Mouse (Mus musculus) lung, embryonic 14.5 days (tissue): ENCODE measurements around the gene Lcn9. TPM values are rescaled to one million over a fixed set of nuclear protein-coding genes. Genes with fewer than 3 reads are reported as not detected.

Source experiments
- ATAC-seq: fragments of 200-750 bp; cut with Nextera tagmentation; 2 replicates; pipeline ENCODE4 v1.8.0; 2017; ENCODE audit warnings: mild to moderate bottlenecking, moderate TSS enrichment, moderate library complexity; ENCODE audit not compliant: insufficient read depth
- DNase-seq: peaks from one replicate; pipeline ENCODE4 v3.0.0-alpha.2; 2015
- H3K27ac ChIP-seq: fragments of 300-500 bp; sonication (generic); 2 replicates; pipeline ENCODE4 v1.5.1; 2014; ENCODE audit warnings: low read depth, mild to moderate bottlenecking, moderate library complexity
- H3K27me3 ChIP-seq: fragments of 300-500 bp; sonication (generic); 2 replicates; pipeline ENCODE4 v1.6.1; 2014; ENCODE audit warnings: low read length, control low read depth; ENCODE audit not compliant: insufficient read depth
- H3K36me3 ChIP-seq: fragments of 300-500 bp; sonication (generic); 2 replicates; pipeline ENCODE4 v1.6.1; 2014; ENCODE audit warnings: control low read depth; ENCODE audit not compliant: insufficient read depth
- H3K4me1 ChIP-seq: fragments of 300-500 bp; sonication (generic); 2 replicates; pipeline ENCODE4 v1.6.1; 2014; ENCODE audit warnings: antibody characterized with exemption, control low read depth; ENCODE audit not compliant: insufficient read depth
- H3K4me2 ChIP-seq: fragments of 300-500 bp; sonication (generic); 2 replicates; pipeline ENCODE4 v1.6.1; 2014; ENCODE audit warnings: mild to moderate bottlenecking
- H3K4me3 ChIP-seq: fragments of 300-500 bp; sonication (generic); 2 replicates; pipeline ENCODE4 v1.5.1; 2014; ENCODE audit warnings: low read depth, low read length
- H3K9ac ChIP-seq: fragments of 300-500 bp; sonication (generic); 2 replicates; pipeline ENCODE4 v1.6.1; 2014
- H3K9me3 ChIP-seq: fragments of 300-500 bp; sonication (generic); 2 replicates; pipeline ENCODE4 v1.6.1; 2016; ENCODE audit warnings: low read depth, low read length, control low read depth
- CTCF ChIP-seq: IDR thresholded peaks from 2 replicates; pipeline ENCODE4 v1.5.1; 2016; ENCODE audit warnings: antibody characterized with exemption, low read depth
- WGBS: fragments of 180-500 bp; shearing (Covaris S2); extraction: QIAGEN DNeasy Blood & Tissue Kit; methylation state at CpG from one replicate; pipeline ENCODE4 v1.1.7; 2014; 5-methylcytosine and 5-hydroxymethylcytosine counted together
- polyA plus RNA-seq: library from polyadenylated mRNA; unstranded; fragments of >200 nt; fragmentation: Nextera tagmentation; extraction: Ambion mirVana; gene quantifications from 2 replicates; pipeline ENCODE4 v1.2.1, GENCODE M21; 2014

The Lcn9 gene
- polyA plus RNA-seq, result not detected in 2 replicates

- H3K36me3 ChIP-seq, result no peaks in the 10 kb centered on the region
- H3K4me2 ChIP-seq, result no peak within 1 kb of the TSS
- H3K27ac ChIP-seq, result no peak within 1 kb of the TSS
- no peaks in the 10 kb centered on the region for H3K4me1 ChIP-seq
- WGBS, result 63% methylated on average over 1 of the region's 1 CpGs
- no peak for DNase-seq
- ATAC-seq, result no peak
- no peak for TF ChIP-seq CTCF
- H3K9me3 ChIP-seq, result no peaks in the 10 kb centered on the region
- H3K27me3 ChIP-seq, result no peaks in the 10 kb centered on the region
- no peak within 1 kb of the TSS for H3K4me3 ChIP-seq
- H3K9ac ChIP-seq, result no peak within 1 kb of the TSS
Measured at GRCm38 (mm10) chr2:25822806-25823205, at the start of gene Lcn9. TSS of gene Lcn9 (plus strand) at chr2:25823153.

DNA sequence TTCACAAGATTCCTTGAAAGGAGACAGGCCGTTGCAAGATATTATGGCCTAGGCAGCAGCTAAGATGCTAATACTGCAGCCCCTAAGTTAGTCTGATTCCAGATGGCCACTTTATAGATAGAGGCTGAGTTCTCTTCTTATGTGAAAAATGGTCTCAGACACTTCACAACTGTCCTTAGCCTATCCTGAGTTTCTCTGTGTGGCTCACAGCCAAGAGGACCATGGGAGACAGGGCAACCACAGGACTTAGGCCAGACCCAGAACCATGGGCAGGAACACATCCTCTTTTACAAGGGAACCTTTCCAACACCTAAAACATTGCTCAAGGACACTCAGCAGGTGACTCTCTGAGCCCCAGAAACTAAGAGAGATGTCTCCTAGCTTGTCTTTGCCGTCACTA lies 49.4 kb upstream of the Lcn9 start:
- Histone ChIP-seq H3K27me3 (no peaks in the 10 kb centered on the region), H3K9ac (no peak overlapping the region), H3K4me3 (no peak overlapping the region), H3K36me3 (no peaks in the 10 kb centered on the region), H3K4me2 (no peak overlapping the region), H3K9me3 (no peaks in the 10 kb centered on the region), H3K4me1 (no peaks in the 10 kb centered on the region), H3K27ac (no peak overlapping the region)
- TF ChIP-seq CTCF, result no peak
- DNase-seq (no peak), ATAC-seq (no peak)
- WGBS, result 80% methylated on average over 2 of the region's 2 CpGs

DNA sequence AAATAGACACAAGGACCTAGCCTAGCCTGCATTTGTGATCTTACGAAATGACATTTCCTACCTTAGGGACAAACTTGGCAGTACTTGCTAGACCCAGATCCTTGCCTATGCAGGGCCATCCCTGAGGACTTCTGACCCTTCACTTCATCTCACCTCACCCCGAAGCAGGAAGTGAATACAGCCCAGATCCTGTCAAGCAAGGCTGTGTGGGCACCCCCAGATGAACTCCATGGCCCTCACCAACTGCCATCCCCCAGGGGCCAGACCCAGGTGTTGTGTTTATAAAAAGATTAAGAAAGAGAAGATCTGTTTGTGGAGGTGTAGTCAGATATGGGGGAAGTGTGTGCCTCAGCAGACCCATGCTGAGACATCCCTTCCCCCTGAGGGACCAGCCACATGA lies 48.3 kb upstream of the Lcn9 start:
- no peak for TF ChIP-seq CTCF
- Histone ChIP-seq H3K27me3 (no peaks in the 10 kb centered on the region), H3K27ac (no peak overlapping the region), H3K9ac (no peak overlapping the region), H3K36me3 (no peaks in the 10 kb centered on the region), H3K4me3 (no peak overlapping the region), H3K4me1 (no peaks in the 10 kb centered on the region), H3K4me2 (no peak overlapping the region), H3K9me3 (no peaks in the 10 kb centered on the region)
- DNase-seq (no peak), ATAC-seq (no peak)
- 74% methylated on average over 2 of the region's 2 CpGs for WGBS

- Histone ChIP-seq H3K4me1 (no peaks in the 10 kb centered on the region), H3K9me3 (no peaks in the 10 kb centered on the region), H3K27me3 (no peaks in the 10 kb centered on the region), H3K9ac (no peak overlapping the region), H3K4me2 (no peak overlapping the region), H3K36me3 (no peaks in the 10 kb centered on the region), H3K27ac (no peak overlapping the region), H3K4me3 (no peak overlapping the region)
- no peak for TF ChIP-seq CTCF
- no peak for DNase-seq
- WGBS, result 67% methylated on average over 3 of the region's 3 CpGs
- ATAC-seq, result no peak
Measured at GRCm38 (mm10) chr2:25775991-25776390, 47.0 kb upstream of the Lcn9 start.

DNA sequence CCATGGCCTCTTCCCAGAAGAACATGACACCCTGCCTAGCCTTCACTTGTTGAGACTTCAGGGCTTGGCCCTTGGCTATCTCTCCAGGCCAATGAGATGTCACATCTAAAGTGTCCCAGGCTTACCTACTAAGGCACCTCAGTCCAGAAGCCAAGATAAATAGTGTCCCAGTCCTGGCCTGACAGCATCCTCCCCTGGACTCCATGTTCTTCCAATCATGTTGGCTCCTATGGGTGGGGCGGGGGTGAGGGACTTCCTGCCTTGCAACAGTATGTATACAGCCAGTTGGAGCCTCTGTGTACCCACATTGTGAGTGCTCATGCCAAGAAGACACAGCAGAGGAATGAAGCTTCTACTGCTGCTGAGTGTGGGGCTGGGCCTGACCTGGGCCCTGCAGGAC lies 46.2 kb upstream of the Lcn9 start, which contains the start of gene Lcn11:
Lcn11 (plus strand) TSS at position 301 of the 400 bp plus-strand sequence.
- Histone ChIP-seq H3K9ac (no peak within 1 kb of the TSS), H3K27me3 (no peaks in the 10 kb centered on the region), H3K9me3 (no peaks in the 10 kb centered on the region), H3K36me3 (no peaks in the 10 kb centered on the region), H3K4me2 (no peak within 1 kb of the TSS), H3K4me3 (no peak within 1 kb of the TSS), H3K4me1 (no peaks in the 10 kb centered on the region), H3K27ac (no peak within 1 kb of the TSS)
- ATAC-seq, result no peak
- no peak for TF ChIP-seq CTCF
- 80% methylated on average over 1 of the region's 1 CpGs for WGBS
- no peak for DNase-seq

- TF ChIP-seq CTCF, result no peak
- ATAC-seq, result no peak
- no peak overlapping the region for H3K9ac ChIP-seq
- H3K4me1 ChIP-seq, result no peaks in the 10 kb centered on the region
- H3K36me3 ChIP-seq, result no peaks in the 10 kb centered on the region
- H3K27me3 ChIP-seq, result no peaks in the 10 kb centered on the region
- no peak overlapping the region for H3K4me3 ChIP-seq
- 80% methylated on average over 9 of the region's 9 CpGs for WGBS
- no peaks in the 10 kb centered on the region for H3K9me3 ChIP-seq
- H3K4me2 ChIP-seq, result no peak overlapping the region
- H3K27ac ChIP-seq, result no peak overlapping the region
- no peak for DNase-seq
Measured at GRCm38 (mm10) chr2:25779076-25779475, 43.9 kb upstream of the Lcn9 start.

DNA sequence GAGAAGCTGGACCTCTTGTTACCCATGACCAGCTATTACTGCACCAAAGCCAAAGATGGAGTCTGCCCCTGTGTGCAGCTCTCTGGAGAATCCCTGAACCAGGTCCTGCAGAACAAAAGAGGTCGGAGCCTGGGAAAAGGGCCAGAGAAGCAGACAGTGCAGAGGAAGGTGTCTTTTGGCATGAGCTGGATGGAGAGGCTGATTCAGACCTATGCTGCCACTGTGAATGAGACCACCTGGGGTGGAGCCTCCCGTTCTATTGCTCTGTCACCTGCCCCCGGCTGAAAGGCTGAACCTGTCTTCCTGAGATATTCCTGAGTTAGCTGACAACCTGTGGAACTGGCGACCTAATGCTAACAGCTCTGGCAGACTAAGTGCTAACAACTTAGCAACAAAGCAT lies 42.0 kb upstream of the Lcn9 start:
- DNase-seq (no peak), ATAC-seq (no peak)
- no peak overlapping the region for H3K4me2 ChIP-seq
- no peaks in the 10 kb centered on the region for H3K9me3 ChIP-seq
- H3K36me3 ChIP-seq, result no peaks in the 10 kb centered on the region
- no peak overlapping the region for H3K4me3 ChIP-seq
- 40% methylated on average over 4 of the region's 4 CpGs for WGBS
- TF ChIP-seq CTCF, result no peak
- no peak overlapping the region for H3K27ac ChIP-seq
- H3K27me3 ChIP-seq, result no peaks in the 10 kb centered on the region
- H3K9ac ChIP-seq, result no peak overlapping the region
- no peaks in the 10 kb centered on the region for H3K4me1 ChIP-seq

- Histone ChIP-seq H3K4me2 (no peak within 1 kb of the TSS), H3K4me3 (no peak within 1 kb of the TSS), H3K9me3 (no peaks in the 10 kb centered on the region), H3K36me3 (no peaks in the 10 kb centered on the region), H3K27ac (no peak within 1 kb of the TSS), H3K4me1 (peaks cover 3% of the 10 kb centered on the region; the same call in 1 of the 2 replicates), H3K9ac (no peak within 1 kb of the TSS), H3K27me3 (no peaks in the 10 kb centered on the region)
- no peak for TF ChIP-seq CTCF
- ATAC-seq (no peak), DNase-seq (no peak)
- WGBS, result 76% methylated on average over 3 of the region's 3 CpGs
Measured at GRCm38 (mm10) chr2:25781957-25782356, 41.0 kb upstream of the Lcn9 start, which contains the start of gene Gm13539. TSS of gene Gm13539 (plus strand) at chr2:25782257.
